Mouse (Mus musculus) erythroblast, embryonic 14.5 days (primary cell): Measurements from ENCODE around the gene Bik.

Experiments
- GATA1 ChIP-seq: IDR thresholded peaks from 2 replicates; pipeline ENCODE4 v1.6.1; 2012; ENCODE audit warnings: low read length, inconsistent platforms, mixed read lengths
- TAL1 ChIP-seq: IDR thresholded peaks from 3 replicates; pipeline ENCODE4 v1.6.1; 2012; ENCODE audit warnings: low read length, inconsistent platforms, mixed read lengths

DNA sequence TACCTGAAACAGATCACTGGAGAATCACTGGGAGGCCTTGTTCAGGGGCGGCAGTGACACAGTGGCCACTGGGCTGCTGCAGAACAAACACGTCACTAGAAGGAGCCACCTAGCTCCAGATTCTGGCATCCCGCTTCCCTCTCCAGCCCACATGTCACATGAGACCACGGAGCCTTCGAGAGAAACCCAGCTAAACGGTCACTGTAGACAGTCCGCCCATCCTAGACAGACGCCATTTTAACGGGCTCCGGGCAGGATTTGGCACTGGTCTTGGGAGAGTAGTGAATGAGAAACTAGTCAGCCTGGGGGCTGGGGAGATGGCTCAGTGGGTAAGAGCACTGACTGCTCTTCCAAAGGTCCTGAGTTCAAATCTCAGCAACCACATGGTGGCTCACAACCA, 42.4 kb upstream of the Bik start:
- TF ChIP-seq GATA1: no peak
- TF ChIP-seq TAL1: no peak
